Mouse (Mus musculus) CH12.LX (cell line): ENCODE measurements around the gene Haus3. TPM values are rescaled to one million over a fixed set of nuclear protein-coding genes. Genes with fewer than 3 reads are reported as not detected.

ENCODE experiments used
- DNase-seq: peaks from one replicate; pipeline ENCODE4 v3.0.0-alpha.2; 2013; ENCODE audit errors: extremely low read depth
- H3K27ac ChIP-seq: 2 replicates; pipeline ENCODE4 v1.5.1; 2012; ENCODE audit warnings: low read depth, mild to moderate bottlenecking, control low read depth, moderate library complexity; ENCODE audit not compliant: insufficient read depth
- H3K27me3 ChIP-seq: replicated peaks from 2 replicates; pipeline ENCODE3; 2012; ENCODE audit warnings: inconsistent platforms
- H3K36me3 ChIP-seq, 2 experiments: replicated peaks in 1 of 2; 2 replicates each; pipeline versions ENCODE3 to v1.6.1; 2012; ENCODE audit warnings: inconsistent platforms in 1 of 2, low read length in 1 of 2, mild to moderate bottlenecking in 1 of 2, mixed read lengths in 1 of 2, moderate library complexity in 1 of 2; ENCODE audit not compliant: control insufficient read depth in 1 of 2, insufficient read depth in 1 of 2
- H3K4me1 ChIP-seq, 2 experiments: 2 replicates each; pipeline ENCODE4 v1.6.1; 2012; ENCODE audit warnings: inconsistent platforms in 1 of 2, moderate library complexity in 1 of 2; ENCODE audit not compliant: insufficient read depth in 2 of 2, control insufficient read depth in 1 of 2
- H3K4me2 ChIP-seq: 2 replicates; pipeline ENCODE4 v1.6.1; 2012; ENCODE audit warnings: low read depth, mild to moderate bottlenecking, control low read depth; ENCODE audit not compliant: poor library complexity, insufficient read depth, severe bottlenecking
- H3K4me3 ChIP-seq, 3 experiments: fragments of 150-350 bp in 1 of 3; sonication (generic) in 1 of 3; replicated peaks in 1 of 3; 2 replicates each; pipeline versions ENCODE3 to v1.5.1; 2011 to 2012; ENCODE audit warnings: low read depth in 2 of 3, low read length in 2 of 3, mild to moderate bottlenecking in 2 of 3, moderate library complexity in 2 of 3, control low read depth in 1 of 3, improper control_type of control experiment in 1 of 3, inconsistent platforms in 1 of 3, mixed read lengths in 1 of 3; ENCODE audit not compliant: poor library complexity in 1 of 3
- H3K79me2 ChIP-seq: replicated peaks from 2 replicates; pipeline ENCODE4 v1.6.1; 2012; ENCODE audit warnings: mild to moderate bottlenecking, moderate library complexity; ENCODE audit not compliant: control insufficient read depth, poor library complexity, insufficient read depth, severe bottlenecking; ENCODE audit errors: extremely low read depth
- H3K9ac ChIP-seq: 2 replicates; pipeline ENCODE4 v1.6.1; 2012; ENCODE audit warnings: low read depth, mild to moderate bottlenecking, control low read depth, moderate library complexity; ENCODE audit not compliant: insufficient read depth
- H3K9me3 ChIP-seq: replicated peaks from 2 replicates; pipeline ENCODE3; 2012; ENCODE audit warnings: low read length, inconsistent platforms, mixed read lengths
- BHLHE40 ChIP-seq: IDR thresholded peaks from 2 replicates; pipeline ENCODE4 v1.6.1; 2011; ENCODE audit warnings: mild to moderate bottlenecking, low read depth, low read length, improper control_type of control experiment
- CHD1 ChIP-seq: IDR thresholded peaks from 2 replicates; pipeline ENCODE4 v1.6.1; 2012; ENCODE audit warnings: low read depth, low read length, improper control_type of control experiment, inconsistent platforms
- CTCF ChIP-seq, 2 experiments: IDR thresholded peaks in 1 of 2; conservative IDR thresholded peaks in 1 of 2; 2 replicates each; pipeline ENCODE4 v1.5.1; 2011 to 2012; ENCODE audit warnings: low read depth in 2 of 2, low read length in 2 of 2, improper control_type of control experiment in 1 of 2, inconsistent platforms in 1 of 2, mild to moderate bottlenecking in 1 of 2, moderate library complexity in 1 of 2
- E2F4 ChIP-seq: IDR thresholded peaks from 2 replicates; pipeline ENCODE4 v1.6.1; 2011; ENCODE audit warnings: low read depth, low read length, improper control_type of control experiment; ENCODE audit not compliant: insufficient replicate concordance
- ELF1 ChIP-seq: IDR thresholded peaks from 2 replicates; pipeline ENCODE4 v1.6.1; 2014; ENCODE audit warnings: low read depth, mild to moderate bottlenecking, inconsistent platforms, low read length, improper control_type of control experiment
- EP300 ChIP-seq: IDR thresholded peaks from 2 replicates; pipeline ENCODE4 v1.6.1; 2011; ENCODE audit warnings: low read length, improper control_type of control experiment
- ETS1 ChIP-seq: conservative IDR thresholded peaks from 2 replicates; pipeline ENCODE4 v1.6.1; 2012; ENCODE audit warnings: low read depth, mild to moderate bottlenecking, inconsistent platforms, low read length, improper control_type of control experiment, moderate library complexity
- HCFC1 ChIP-seq: IDR thresholded peaks from 2 replicates; pipeline ENCODE4 v1.6.1; 2012; ENCODE audit warnings: low read depth, mild to moderate bottlenecking, inconsistent platforms, low read length, improper control_type of control experiment
- IRF4 ChIP-seq: IDR thresholded peaks from 2 replicates; pipeline ENCODE4 v1.6.1; 2014; ENCODE audit warnings: low read depth, mild to moderate bottlenecking, inconsistent platforms, low read length, improper control_type of control experiment
- JUN ChIP-seq: IDR thresholded peaks from 2 replicates; pipeline ENCODE4 v1.6.1; 2011; ENCODE audit warnings: low read depth, mild to moderate bottlenecking, low read length, improper control_type of control experiment, moderate library complexity; ENCODE audit not compliant: insufficient read depth
- KAT2A ChIP-seq: IDR thresholded peaks from 2 replicates; pipeline ENCODE4 v1.6.1; 2012; ENCODE audit warnings: low read length, improper control_type of control experiment, inconsistent platforms; ENCODE audit not compliant: insufficient replicate concordance
- MAX ChIP-seq: IDR thresholded peaks from 2 replicates; pipeline ENCODE4 v1.6.1; 2011; ENCODE audit warnings: low read length, improper control_type of control experiment
- MAZ ChIP-seq: IDR thresholded peaks from 2 replicates; pipeline ENCODE4 v1.6.1; 2012; ENCODE audit warnings: low read depth, mild to moderate bottlenecking, inconsistent platforms, low read length, improper control_type of control experiment, moderate library complexity
- MXI1 ChIP-seq: IDR thresholded peaks from 2 replicates; pipeline ENCODE4 v1.6.1; 2011; ENCODE audit warnings: mild to moderate bottlenecking, low read depth, low read length, improper control_type of control experiment
- MYC ChIP-seq: IDR thresholded peaks from 2 replicates; pipeline ENCODE4 v1.6.1; 2011; ENCODE audit warnings: low read depth, mild to moderate bottlenecking, improper control_type of control experiment, low read length
- NELFE ChIP-seq: IDR thresholded peaks from 2 replicates; pipeline ENCODE4 v1.6.1; 2011; ENCODE audit warnings: low read depth, low read length, improper control_type of control experiment
- NRF1 ChIP-seq: IDR thresholded peaks from 2 replicates; pipeline ENCODE4 v1.6.1; 2014; ENCODE audit warnings: low read depth, mild to moderate bottlenecking, inconsistent platforms, low read length, improper control_type of control experiment, moderate library complexity
- PAX5 ChIP-seq: IDR thresholded peaks from 2 replicates; pipeline ENCODE4 v1.6.1; 2012; ENCODE audit warnings: low read length, inconsistent platforms, mixed read lengths
- POLR2A ChIP-seq: IDR thresholded peaks from 2 replicates; pipeline ENCODE4 v1.6.1; 2011; ENCODE audit warnings: low read depth, mild to moderate bottlenecking, improper control_type of control experiment, low read length
- POLR2AphosphoS2 ChIP-seq: IDR thresholded peaks from 2 replicates; pipeline ENCODE4 v1.6.1; 2011; ENCODE audit warnings: low read depth, low read length, improper control_type of control experiment
- RCOR1 ChIP-seq: conservative IDR thresholded peaks from 2 replicates; pipeline ENCODE4 v1.6.1; 2012; ENCODE audit warnings: low read depth, mild to moderate bottlenecking, inconsistent platforms, low read length, improper control_type of control experiment
- SIN3A ChIP-seq: IDR thresholded peaks from 2 replicates; pipeline ENCODE4 v1.6.1; 2012; ENCODE audit warnings: low read length, improper control_type of control experiment, inconsistent platforms
- TBP ChIP-seq: conservative IDR thresholded peaks from 2 replicates; pipeline ENCODE4 v1.6.1; 2011; ENCODE audit warnings: low read depth, low read length, improper control_type of control experiment
- TCF12 ChIP-seq: IDR thresholded peaks from 2 replicates; pipeline ENCODE4 v1.6.1; 2014; ENCODE audit warnings: low read depth, mild to moderate bottlenecking, inconsistent platforms, low read length, improper control_type of control experiment
- USF1 ChIP-seq: IDR thresholded peaks from 2 replicates; pipeline ENCODE4 v1.6.1; 2014; ENCODE audit warnings: low read depth, mild to moderate bottlenecking, inconsistent platforms, low read length, improper control_type of control experiment
- USF2 ChIP-seq: conservative IDR thresholded peaks from 2 replicates; pipeline ENCODE4 v1.6.1; 2011; ENCODE audit warnings: low read depth, low read length, improper control_type of control experiment
- ZMIZ1 ChIP-seq: IDR thresholded peaks from 2 replicates; pipeline ENCODE4 v1.6.1; 2012; ENCODE audit warnings: low read depth, mild to moderate bottlenecking, inconsistent platforms, low read length, improper control_type of control experiment
- ZNF384 ChIP-seq: IDR thresholded peaks from 2 replicates; pipeline ENCODE4 v1.6.1; 2012; ENCODE audit warnings: low read depth, low read length, improper control_type of control experiment, inconsistent platforms
- dilution Hi-C: fragments of 300-500 bp; cut with MboI; formaldehyde crosslinking; loops from 2 replicates; pipeline ENCODE4 v1.14.3; 2020; ENCODE audit warnings: low sequenced_read_pairs; ENCODE audit not compliant: extremely low pct_unique_long_range_greater_than_20kb, extremely low pct_ligation_motif_present
- in situ Hi-C: fragments of 300-500 bp; cut with MboI; formaldehyde crosslinking; loops from 3 replicates; pipeline ENCODE4 v1.14.3; 2019; ENCODE audit warnings: low sequenced_read_pairs, low pct_ligation_motif_present, low pct_unique_long_range_greater_than_20kb, mixed read lengths
- polyA plus RNA-seq: library from polyadenylated mRNA; unstranded; fragments of >175 nt; gene quantifications from 2 replicates; pipeline ENCODE4 v1.2.1, GENCODE M21; 2012; ENCODE audit warnings: low read depth; ENCODE audit not compliant: insufficient read length
- total RNA-seq, 2 experiments: library from RNA; depleted of rRNA; stranded (reverse); fragments of 300-350 nt in 1 of 2; fragments of >200 nt in 1 of 2; gene quantifications; 2 replicates each; pipeline ENCODE4 v1.2.3; 2012 to 2014

The Haus3 gene
- total and polyA plus RNA-seq, 3 experiments: 16.0 to 66.0 (median 51.5) TPM

- Histone ChIP-seq H3K79me2 (no peaks in the 10 kb centered on the region), H3K36me3 (no peaks in the 10 kb centered on the region), H3K9me3 (no peaks in the 10 kb centered on the region), H3K4me3 (peak overlapping the region in 1 of 3 experiments; percentile 19), H3K27me3 (no peaks in the 10 kb centered on the region), H3K4me1 (peaks cover 20 to 50% of the 10 kb centered on the region in 2 experiments), H3K4me2 (peak overlapping the region; percentile 2; the same call in 1 of the 2 replicates), H3K27ac (peak overlapping the region; percentile 23), H3K9ac (peak overlapping the region; percentile 43)
- in situ Hi-C loops: no loop called here
- peak; percentile 88 for DNase-seq
- TF ChIP-seq ZMIZ1: no peak
- no peak for TF ChIP-seq USF2
- TF ChIP-seq NRF1: no peak; the same call in 1 of the 2 replicates
- TF ChIP-seq RCOR1: peak; percentile 68; the same call in 1 of the 2 replicates
- 0 out of 2 replicates have a peak, but pooled peaks have one; percentile 49 for TF ChIP-seq MAZ
- peak; percentile 67; the same call in 1 of the 2 replicates for TF ChIP-seq SIN3A
- no peak for TF ChIP-seq MYC
- no peak for TF ChIP-seq PAX5
- TF ChIP-seq ELF1: peak; percentile 52; the same call in 1 of the 2 replicates
- 0 out of 2 replicates have a peak, but pooled peaks have one; percentile 27 for TF ChIP-seq KAT2A
- no peak for TF ChIP-seq CTCF (conservative IDR thresholded peaks at IDR 0.05 in 1 of 2, IDR thresholded peaks at IDR 0.05 in 1 of 2; ENCODE audit: low read depth in 2 of 2, low read length in 2 of 2)
- peak; percentile 79 for TF ChIP-seq EP300
- no peak for TF ChIP-seq ZNF384
- TF ChIP-seq TCF12: peak; percentile 78; the same call in 1 of the 2 replicates
- TF ChIP-seq CHD1: no peak
- TF ChIP-seq TBP: peak; percentile 66; the same call in 1 of the 2 replicates
- 0 out of 2 replicates have a peak, but pooled peaks have one; percentile 51 for TF ChIP-seq MAX
- peak; percentile 73 for TF ChIP-seq ETS1
- TF ChIP-seq JUN: no peak
- TF ChIP-seq POLR2A: peak; percentile 41
- no peak for TF ChIP-seq POLR2AphosphoS2
- no peak for TF ChIP-seq E2F4
- peak; percentile 32; the same call in 1 of the 2 replicates for TF ChIP-seq HCFC1
- TF ChIP-seq USF1: no peak
- TF ChIP-seq IRF4: peak; percentile 72
- TF ChIP-seq NELFE: peak; percentile 47; the same call in 1 of the 2 replicates
- TF ChIP-seq BHLHE40: peak; percentile 57
- TF ChIP-seq MXI1: peak; percentile 23; the same call in 1 of the 2 replicates
- dilution Hi-C loops: no loop called here
These were observed 27.1 kb upstream of the Haus3 start for GRCm38 (mm10) chr5:34196423-34196822.
